Mouse (Mus musculus) adrenal gland, postnatal 14 days (tissue): Measurements from ENCODE around the gene Rbfox3. TPM values are rescaled to one million over a fixed set of nuclear protein-coding genes. Genes with fewer than 3 reads are reported as not detected.

Experiments
- DNase-seq: peaks from one replicate; pipeline ENCODE4 v3.0.0; 2021; ENCODE audit warnings: mixed read lengths
- total RNA-seq: library from RNA; stranded (reverse); gene quantifications from 2 replicates; pipeline ENCODE4 v1.2.3, GENCODE M21; 2021

Gene Rbfox3
- total RNA-seq, 1 experiment from 2014 or later, result 5.0 TPM

DNA sequence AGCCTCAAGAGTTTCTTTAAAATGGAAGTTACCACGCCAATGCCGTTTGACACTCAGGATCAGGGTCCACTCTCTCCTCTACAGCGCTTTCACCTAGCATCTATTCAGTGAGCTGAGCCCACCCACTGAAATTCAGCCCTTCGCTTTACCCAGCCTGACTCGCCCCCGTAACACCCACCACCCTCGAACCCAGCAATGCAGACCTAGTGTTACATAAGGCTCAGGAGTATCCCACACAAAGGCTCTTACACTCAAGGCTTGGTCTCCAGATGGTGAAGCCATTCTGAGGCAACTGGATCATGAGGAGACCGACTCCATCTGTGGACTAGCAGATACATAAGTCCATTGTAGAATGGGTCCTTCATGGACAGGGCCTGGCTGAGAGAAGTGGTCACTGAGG lies 152.2 kb downstream of the Rbfox3 start:
- no peak for DNase-seq

DNA sequence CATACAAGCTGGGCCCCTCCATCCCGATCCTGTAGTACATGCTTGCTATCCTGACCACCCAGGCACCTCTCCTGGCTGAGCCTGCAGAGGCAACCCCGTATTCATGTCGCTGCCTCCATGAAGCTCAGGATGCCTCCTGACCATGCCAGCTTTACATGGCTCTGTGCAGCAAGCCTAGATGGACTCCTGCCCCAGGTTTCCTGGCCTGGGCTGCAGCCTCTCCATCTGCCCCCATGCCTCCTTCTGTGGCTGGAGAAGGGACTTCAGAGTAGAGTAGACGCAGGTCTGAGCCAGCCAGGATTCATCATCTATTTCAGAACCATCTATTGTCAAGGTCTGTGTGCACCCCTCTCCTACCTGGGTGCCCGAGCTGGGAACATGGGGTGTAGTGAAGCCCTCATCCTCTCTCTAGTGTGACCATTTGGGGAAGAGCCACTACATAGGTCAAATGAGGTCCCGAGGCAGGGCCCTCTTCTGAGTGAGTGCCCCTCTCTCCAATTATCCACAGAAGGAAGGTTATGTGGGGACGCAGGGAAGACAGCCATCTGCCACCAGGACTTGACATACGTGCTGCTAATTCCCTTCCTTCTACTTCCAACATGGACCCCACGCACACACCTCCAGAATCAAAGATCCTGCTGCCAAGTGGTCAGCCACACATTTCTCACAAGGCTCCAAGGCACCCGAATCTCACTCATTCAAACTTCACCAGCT lies 153.0 kb downstream of the Rbfox3 start:
- no peak for DNase-seq

DNA sequence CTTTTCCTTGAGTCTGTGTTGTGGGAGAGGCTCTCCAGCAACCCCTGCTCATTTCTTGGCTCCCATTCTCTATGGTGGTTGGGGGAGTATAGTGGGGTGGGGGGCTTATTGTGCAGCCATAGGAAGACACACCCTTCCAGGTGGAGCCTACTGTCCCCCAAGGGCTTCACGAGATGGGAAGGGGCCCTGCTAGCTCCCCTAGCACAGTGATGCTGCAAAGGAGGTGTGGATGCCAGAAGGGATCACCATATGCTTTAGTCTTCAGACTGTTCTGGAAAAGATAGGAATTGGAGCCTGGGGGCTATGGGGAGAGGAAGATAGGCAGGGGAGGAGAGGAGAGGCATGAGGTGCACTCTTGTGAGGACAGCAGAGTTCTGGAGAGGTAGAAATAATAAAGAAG lies 153.9 kb downstream of the Rbfox3 start:
- DNase-seq, result no peak

DNA sequence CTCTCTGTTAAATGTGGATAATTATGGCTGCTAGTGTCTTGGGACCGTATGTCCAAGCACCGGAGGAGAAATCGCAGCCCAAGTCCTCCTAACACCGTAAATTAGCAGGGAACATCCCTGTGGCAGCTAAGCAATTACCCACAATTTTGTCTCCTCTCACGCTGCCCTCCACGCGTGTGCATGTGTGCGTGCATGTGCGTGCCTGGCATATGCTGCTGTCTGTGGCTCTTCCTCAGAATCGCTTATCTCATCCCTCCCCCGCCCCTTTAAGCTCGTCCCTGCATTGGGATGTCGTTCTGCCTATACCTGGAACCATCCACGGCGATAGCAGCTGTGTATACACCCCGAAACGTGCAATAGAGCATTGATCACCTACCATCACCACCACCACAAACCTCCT lies 156.4 kb downstream of the Rbfox3 start:
- no peak for DNase-seq

DNA sequence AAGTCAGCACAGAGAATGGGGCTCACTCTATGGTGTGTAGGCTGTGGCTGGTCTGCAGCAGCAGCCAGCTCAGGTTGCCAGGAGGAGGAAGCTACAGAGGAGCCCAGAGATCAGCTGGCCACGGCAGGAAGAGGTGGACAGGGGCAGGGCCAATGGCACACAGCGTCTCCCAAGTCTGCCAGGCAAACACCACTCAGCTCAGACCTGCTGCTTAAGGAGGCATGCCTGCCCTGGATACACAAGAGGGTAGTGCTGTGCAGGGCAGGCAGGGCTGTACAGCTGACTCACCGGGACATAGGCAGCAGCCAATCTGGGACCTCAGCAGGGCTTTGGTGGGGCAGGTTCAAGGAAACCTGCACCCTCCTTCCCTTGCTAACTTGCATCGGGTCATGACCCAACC lies 156.9 kb downstream of the Rbfox3 start:
- no peak for DNase-seq

DNA sequence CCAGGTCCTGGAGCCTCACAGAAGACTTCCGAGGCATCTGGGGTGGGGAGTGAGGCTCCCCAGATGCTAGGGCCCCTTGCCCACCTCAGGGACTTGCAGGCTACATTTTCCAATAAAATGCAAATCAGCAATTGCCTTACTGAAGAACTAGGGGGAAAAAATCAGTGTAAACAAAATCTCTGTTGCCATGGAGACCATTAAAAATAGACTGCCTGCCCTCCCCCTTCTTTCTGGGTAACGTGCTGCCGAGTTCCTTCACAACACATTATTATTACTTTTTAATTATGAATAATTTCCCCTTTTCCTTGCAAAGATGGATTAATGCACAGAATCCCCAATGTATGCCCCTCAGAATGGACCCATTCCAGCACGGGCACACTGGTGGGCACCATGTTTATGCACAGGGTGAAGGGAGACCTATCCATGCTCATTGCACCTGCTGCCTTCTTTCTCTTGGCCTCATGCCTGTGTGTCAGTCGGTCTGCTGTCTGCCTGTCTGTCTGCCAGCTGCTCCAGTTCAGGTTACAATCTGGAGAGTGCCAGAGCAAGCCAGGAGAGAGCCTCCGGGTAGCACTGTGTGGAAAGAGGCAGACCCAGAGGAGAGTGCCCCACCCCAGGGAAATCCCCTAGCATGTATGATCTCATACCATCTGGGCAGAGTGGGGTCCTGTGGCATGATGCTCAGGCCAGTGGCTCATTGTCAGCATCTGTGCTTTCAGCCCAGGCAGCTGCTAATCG lies 159.3 kb downstream of the Rbfox3 start:
- no peak for DNase-seq

DNA sequence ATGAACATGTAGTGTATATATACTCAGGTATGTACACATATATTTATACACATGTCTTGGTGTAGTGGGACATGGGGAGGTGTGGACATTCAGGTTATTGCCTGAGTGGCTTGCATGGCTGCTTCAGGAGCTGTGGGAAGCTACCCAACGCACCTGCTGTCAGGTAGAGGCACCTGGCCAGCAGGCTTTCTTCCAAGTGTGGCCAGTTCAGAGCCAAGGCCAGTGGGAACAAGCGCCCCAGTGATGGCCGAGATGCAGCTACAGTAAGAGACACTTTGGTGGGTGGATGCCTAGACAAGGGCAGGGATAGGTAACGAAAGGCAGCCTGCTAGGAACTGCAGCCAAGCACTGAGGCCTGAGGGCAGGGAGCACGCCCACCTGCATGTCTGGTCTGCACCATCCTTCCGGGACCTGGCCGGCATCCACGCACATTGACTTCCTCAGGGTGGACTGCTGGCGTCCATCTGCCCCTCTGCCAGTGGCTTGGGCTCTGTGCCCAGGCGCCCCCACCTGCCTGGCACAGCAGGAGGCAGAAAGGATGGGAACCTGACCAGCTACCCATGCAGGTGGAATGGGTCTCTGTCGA lies 160.6 kb downstream of the Rbfox3 start:
- DNase-seq, result no peak

DNA sequence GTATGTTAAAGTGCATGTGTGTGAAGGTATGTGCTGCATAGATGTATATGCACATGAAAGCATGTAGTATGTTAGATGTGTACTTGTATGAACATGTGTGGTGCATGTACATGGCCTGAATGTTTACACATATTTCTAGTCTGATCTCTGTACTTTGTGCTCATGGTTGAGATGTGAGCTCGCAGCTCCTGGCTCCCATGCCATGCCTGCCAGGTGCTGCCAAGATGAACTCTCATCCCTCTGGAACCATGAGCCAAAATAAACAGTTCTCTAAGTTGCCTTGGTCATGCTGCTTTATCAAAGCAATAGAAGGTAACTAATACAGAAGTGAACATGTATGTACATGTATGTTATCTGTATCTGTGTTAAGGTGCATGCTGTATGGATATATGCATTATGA lies 161.9 kb downstream of the Rbfox3 start:
- DNase-seq, result no peak

DNA sequence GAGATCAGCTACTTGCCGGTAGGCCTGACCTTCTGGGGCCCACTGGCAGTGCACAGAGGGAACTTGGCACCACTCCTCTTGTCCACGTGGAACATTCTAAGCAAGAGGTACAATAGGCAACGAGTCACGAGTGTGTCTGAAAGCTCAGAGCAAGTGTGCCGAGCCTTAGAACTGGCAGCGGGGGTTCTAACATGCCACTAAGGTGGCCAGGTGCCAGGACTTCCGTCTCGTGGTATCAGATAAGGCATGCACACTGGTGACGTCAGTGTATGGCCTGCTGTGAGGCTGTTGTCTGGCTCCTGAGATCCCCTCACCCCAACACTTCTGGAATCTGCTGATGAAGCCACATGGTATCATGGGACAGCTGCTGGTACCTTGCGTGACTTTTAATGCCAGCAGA lies 162.8 kb downstream of the Rbfox3 start:
- DNase-seq, result no peak

DNA sequence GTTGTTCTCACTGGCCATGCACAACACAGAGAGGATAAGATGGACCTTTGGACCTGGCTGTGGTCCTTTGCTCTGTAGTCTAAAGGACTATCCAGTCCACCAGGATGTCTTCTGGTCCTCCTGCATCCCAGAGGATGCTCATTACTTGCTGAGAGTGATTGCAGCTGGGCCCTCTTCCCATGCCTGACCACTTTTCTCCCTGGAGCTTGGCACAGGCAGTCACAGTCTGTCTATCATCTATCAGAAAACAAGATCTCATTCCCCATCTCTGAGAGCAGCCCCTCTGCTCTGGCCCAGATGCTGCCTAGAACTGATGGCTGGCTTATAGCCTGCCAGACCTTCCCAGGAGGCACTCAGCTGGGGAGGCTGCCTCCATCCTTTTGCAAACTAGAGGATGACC lies 166.1 kb downstream of the Rbfox3 start:
- no peak for DNase-seq

DNA sequence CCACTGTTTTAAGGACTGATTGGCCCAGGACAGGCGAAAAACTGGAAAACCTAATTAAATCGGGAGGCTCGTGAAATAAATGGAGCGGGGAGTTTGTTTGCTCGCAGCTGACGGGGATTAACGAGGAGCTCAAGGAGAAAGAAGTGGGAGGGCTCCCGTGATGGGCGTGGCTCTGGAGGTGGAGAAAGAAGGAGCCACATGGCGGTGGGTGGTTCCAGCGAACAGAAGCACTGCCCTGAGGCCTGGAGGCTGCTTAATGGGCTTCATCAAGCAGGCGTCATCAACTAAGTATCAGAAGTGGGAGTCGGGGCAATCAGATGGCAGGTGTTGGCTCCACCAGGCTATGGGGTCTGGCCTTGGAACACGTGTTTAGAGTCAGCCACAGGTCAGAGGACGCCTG lies 166.6 kb downstream of the Rbfox3 start:
- DNase-seq, result peak; percentile 72

DNA sequence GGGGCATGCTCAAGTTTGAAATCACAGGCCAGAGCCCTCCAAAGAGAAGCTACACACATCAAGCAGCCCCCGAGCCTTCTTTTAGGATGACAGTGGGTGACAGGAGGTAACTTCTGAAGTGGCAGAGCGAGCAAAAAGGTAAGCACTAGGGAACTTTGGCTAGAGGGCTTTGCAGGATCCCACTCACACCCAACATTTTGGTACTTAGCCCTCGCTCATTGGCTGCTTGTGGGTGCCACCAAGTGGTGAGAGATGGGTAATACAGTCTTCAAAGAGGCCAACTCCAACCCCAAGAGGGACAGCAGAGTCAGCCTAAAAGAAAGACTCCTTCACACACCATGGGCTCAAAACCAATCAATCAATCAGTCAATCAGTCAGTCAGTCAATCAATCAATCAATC lies 168.6 kb downstream of the Rbfox3 start:
- peak; percentile 49 for DNase-seq

DNA sequence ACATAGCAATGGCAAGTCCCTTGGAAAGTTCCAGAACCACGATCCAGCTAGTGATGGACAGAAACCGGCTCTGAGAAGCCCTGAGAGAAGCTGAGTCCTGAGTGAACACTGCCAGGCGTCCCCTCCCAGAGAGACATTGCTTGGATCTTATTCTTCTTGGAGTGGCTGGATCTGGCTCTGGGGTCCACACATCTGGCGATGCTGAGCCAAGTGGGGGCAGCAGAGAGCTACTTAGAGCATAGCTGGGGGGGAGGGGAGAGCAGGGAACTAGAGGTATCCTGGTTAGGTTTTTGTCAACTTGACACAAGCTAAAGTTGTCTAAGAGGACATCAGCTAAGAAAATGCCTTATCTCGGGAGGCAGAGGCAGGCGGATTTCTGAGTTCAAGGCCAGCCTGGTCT lies 170.1 kb downstream of the Rbfox3 start:
- DNase-seq, result no peak

DNA sequence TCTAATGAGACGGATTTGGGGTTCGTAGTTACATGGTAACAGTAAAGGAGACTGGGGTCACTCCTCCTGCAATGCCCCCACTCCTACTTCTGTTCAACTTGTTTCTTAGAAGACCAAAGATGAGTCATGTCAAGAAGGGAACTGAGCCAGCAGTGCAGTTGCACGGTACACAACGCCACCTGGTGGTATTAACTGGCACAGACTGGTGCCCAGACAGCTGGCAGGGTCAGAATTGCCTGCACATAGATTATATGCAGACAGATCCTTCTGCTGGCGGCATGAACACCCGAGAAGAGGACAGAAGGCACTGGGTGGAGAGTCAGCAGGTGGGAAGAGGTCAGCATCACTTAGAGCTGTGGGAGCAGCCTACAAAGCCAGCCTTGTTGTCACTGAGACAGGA lies 171.4 kb downstream of the Rbfox3 start:
- peak; percentile 85 for DNase-seq

DNA sequence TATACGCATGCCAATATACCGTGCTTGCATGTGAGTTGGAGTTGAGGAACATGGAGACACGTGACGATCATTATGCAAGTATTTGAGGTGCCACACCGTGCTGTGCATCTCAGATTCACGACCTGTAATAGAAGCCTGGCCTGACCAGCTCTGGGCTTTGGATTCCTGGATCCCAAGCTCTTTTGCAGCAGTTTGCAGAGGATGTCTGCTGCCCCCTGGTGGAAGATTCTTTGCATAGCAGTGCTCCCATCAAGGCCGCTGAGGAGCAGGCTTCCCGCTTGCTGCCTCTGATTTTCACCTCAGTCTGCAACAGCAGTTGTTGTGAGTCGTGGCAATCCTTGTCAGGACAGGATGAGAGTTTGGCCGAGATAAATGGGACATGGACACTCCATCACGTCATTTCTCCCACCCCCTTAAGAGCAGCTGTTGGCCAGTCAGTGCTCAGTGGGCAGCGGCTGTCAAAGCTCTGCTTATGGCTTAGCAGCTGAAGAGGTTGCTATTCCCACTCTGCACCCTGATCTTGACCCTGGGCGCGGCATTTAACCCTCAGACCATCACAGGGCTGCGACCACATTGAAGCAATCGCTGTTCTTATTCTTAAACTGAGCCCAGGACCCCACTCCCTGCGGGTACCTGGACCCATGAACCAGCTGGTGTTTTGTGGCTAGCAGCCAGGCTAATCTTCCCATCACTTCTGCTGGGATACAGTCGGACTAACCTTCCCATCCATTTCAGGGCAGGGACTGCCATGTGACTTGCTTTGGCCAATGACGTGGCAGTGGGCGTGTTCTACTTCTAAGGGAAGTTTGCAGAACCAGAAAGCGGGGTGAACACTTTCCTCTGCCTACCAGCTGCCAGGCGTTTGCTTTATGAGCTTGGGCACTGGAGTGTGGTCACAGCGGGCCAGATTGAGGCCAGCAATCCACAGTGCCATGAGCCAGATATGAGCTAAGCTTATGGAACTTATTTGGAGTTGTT lies 172.3 kb downstream of the Rbfox3 start:
- peak; percentile 88 for DNase-seq

DNA sequence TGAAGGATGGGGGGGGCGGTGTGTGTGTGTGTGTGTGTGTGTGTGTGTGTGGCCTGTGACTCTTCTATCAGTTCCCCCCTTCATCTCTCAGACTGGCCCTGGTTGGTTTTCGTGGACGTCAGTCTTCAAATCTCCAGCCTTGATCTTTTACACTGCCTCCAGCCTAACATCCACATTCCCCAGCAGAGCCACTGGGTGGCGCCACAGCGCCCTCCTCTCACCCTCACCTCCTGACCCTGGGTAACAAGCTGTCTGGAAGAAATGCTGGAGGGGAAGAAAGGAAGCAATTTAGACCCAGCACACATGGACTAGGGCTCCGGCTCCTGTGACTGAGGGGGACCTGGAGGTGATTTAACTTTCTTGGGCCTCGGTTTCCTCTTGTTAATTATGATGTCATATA lies 173.1 kb downstream of the Rbfox3 start:
- peak; percentile 54 for DNase-seq

DNA sequence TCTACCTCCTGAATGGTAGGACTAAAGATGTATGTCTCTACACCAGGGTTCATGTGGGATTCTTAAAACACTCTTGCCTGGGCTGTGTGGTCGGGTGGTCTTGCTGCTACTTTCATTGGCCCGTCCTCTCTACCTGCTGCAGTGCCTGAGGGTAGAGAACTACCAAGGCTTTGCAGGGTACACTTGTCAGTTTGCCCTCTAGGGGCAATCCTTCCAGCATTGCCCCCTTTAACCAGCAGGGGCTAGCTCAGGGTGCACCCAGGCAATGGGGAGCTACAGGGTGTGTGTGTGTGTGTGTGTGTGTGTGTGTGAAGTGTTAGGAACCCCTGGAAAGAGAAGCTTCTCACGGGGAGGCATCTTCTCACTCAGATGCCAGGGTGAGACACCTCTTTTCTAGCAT lies 173.6 kb downstream of the Rbfox3 start:
- DNase-seq, result no peak

DNA sequence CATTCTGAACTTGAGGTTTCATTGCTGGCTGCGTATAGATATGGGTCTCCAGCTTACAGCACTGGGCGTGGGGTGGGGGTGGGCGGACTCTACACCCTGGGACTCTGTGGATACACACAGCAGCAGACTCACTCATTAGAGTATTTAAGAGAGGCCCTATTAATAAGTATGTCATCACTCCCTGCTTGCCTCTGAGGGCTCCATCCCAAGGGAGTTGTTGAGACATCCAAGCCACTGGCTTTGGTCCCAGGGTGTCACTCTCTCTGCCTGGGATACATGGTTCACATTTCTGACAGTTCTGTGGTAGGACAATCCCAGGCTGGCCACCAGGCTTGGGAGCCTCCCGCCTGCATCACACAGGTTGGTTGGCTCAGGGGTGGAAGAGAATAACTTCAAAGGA lies 174.4 kb downstream of the Rbfox3 start:
- DNase-seq, result no peak

DNA sequence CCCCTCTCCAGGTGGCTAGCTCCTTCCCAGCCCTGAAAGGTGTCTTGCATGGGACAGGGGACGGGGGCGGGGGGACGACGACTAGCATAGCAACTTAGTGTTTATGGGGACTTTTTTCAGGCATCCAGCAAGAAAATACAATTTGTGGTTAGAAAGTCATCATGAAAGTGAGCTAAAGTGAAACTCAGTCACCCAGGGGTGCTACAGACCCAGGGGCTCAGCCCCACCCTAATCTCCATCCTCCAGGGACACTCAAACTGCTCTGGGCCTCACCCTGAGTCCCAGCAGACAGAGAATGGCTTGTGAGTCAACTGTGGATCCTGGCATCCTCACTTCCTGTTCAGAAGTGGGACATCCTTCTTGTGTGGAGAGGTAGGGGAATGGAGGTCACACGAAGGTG lies 179.7 kb downstream of the Rbfox3 start:
- no peak for DNase-seq

DNA sequence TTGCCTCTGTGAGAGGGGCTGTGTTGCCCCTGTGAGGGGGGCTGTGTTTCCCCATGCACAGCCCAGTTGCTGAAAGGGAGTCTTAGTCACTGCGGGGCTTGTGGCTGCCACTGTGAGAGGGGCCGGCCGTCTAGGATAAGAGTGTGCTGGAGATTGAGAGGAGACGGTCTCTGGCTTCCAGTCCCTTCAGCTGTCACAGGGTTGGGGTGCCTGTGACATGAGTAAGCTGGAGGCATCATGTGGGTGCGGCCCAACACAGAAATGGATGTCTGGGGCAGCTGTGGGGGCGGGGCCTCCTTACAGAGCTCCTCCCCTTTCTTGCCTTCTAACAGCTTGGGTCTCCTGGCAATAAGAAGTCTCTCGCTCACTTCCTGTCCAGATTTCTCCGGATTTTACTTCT lies 182.0 kb downstream of the Rbfox3 start:
- no peak for DNase-seq

DNA sequence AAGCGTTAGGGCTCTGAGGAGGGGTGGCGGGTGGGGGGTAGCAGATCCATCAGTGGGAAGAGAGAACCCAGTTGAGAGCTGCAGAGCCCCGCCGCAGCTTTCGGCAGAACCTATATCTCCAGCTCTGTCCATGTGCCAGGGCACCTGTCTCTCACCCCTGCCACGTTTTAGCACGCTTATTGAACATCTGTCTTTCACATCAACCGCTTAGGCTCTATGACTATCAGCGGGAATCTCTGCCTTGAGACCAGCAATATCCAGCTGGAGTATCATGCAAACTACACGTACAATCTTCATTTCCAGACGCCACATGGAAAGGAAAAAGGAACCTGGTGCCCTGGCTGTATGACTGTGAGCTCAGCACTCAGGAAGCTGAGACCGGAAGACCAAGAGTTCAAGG lies 182.6 kb downstream of the Rbfox3 start:
- DNase-seq, result no peak

DNA sequence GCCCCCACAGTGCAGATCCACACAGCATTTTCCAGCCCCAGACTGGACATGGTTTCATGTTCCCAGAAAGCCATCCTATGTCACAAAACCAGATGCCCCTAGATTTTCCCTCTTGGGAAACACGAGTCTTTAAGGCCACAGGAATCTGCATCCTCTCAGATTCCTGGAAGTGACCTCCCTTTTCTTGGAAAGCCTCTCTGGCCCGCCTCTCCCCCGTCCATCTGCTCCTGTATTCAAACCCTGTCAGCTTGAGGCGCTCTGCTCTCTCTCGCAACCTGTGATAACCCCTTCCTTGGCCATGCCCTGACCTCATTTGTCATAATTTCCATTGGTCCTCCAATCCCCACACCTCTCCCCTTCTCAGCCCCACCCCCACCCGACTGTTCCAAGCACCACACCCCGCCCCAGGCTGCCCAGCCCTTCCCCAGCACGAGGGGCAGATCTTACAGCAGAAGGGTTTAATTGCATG lies 183.3 kb downstream of the Rbfox3 start:
- DNase-seq, result no peak
